Mouse (Mus musculus): ENCODE results near the gene Zfhx3.

DNA sequence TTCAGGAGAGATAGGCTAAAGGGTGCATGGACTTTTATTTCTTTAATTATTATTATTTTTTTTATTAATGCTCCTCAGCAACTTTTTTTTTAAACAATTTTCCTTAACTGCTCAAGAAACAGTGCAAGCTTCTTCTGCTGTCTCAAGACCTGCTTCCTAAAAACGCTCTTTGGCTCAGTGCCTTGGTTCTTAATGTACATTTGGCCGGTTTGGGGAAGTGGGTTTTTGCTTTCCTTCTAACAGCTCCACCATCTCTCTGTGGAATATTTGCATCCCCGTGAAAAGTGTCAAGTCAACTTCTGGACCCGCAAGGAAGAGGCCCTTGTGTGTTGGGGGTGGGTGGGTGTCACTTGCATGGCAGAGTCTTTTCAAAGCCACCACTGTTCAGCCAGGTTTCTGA is 778.4 kb downstream of the Zfhx3 start:
- TF ChIP-seq CTCF (conservative IDR thresholded peaks at IDR 0.05; ENCODE audit: insufficient read depth, insufficient read length, low read depth, low read length) = no peak
- no peak for TF ChIP-seq POLR2A (IDR thresholded peaks at IDR 0.05; ENCODE audit: low read depth, low read length)

Data from kidney, adult 2 months (tissue).